Mouse (Mus musculus) lung, embryonic 14.5 days (tissue): ENCODE data around the gene Lsm14a. TPM values are rescaled to one million over a fixed set of nuclear protein-coding genes. Genes with fewer than 3 reads are reported as not detected.

Source experiments
- ATAC-seq: fragments of 200-750 bp; cut with Nextera tagmentation; 2 replicates; pipeline ENCODE4 v1.8.0; 2017; ENCODE audit warnings: mild to moderate bottlenecking, moderate TSS enrichment, moderate library complexity; ENCODE audit not compliant: insufficient read depth
- DNase-seq: peaks from one replicate; pipeline ENCODE4 v3.0.0-alpha.2; 2015
- H3K27ac ChIP-seq: fragments of 300-500 bp; sonication (generic); 2 replicates; pipeline ENCODE4 v1.5.1; 2014; ENCODE audit warnings: low read depth, mild to moderate bottlenecking, moderate library complexity
- H3K27me3 ChIP-seq: fragments of 300-500 bp; sonication (generic); 2 replicates; pipeline ENCODE4 v1.6.1; 2014; ENCODE audit warnings: low read length, control low read depth; ENCODE audit not compliant: insufficient read depth
- H3K36me3 ChIP-seq: fragments of 300-500 bp; sonication (generic); 2 replicates; pipeline ENCODE4 v1.6.1; 2014; ENCODE audit warnings: control low read depth; ENCODE audit not compliant: insufficient read depth
- H3K4me1 ChIP-seq: fragments of 300-500 bp; sonication (generic); 2 replicates; pipeline ENCODE4 v1.6.1; 2014; ENCODE audit warnings: antibody characterized with exemption, control low read depth; ENCODE audit not compliant: insufficient read depth
- H3K4me2 ChIP-seq: fragments of 300-500 bp; sonication (generic); 2 replicates; pipeline ENCODE4 v1.6.1; 2014; ENCODE audit warnings: mild to moderate bottlenecking
- H3K4me3 ChIP-seq: fragments of 300-500 bp; sonication (generic); 2 replicates; pipeline ENCODE4 v1.5.1; 2014; ENCODE audit warnings: low read depth, low read length
- H3K9ac ChIP-seq: fragments of 300-500 bp; sonication (generic); 2 replicates; pipeline ENCODE4 v1.6.1; 2014
- H3K9me3 ChIP-seq: fragments of 300-500 bp; sonication (generic); 2 replicates; pipeline ENCODE4 v1.6.1; 2016; ENCODE audit warnings: low read depth, low read length, control low read depth
- CTCF ChIP-seq: IDR thresholded peaks from 2 replicates; pipeline ENCODE4 v1.5.1; 2016; ENCODE audit warnings: antibody characterized with exemption, low read depth
- WGBS: fragments of 180-500 bp; shearing (Covaris S2); extraction: QIAGEN DNeasy Blood & Tissue Kit; methylation state at CpG from one replicate; pipeline ENCODE4 v1.1.7; 2014; 5-methylcytosine and 5-hydroxymethylcytosine counted together
- polyA plus RNA-seq: library from polyadenylated mRNA; unstranded; fragments of >200 nt; fragmentation: Nextera tagmentation; extraction: Ambion mirVana; gene quantifications from 2 replicates; pipeline ENCODE4 v1.2.1, GENCODE M21; 2014

Lsm14a gene
- polyA plus RNA-seq, 1 experiment from 2014 or later, result 58.7 TPM

- no peak overlapping the region for H3K4me3 ChIP-seq
- no peak overlapping the region for H3K4me2 ChIP-seq
- H3K27me3 ChIP-seq, result no peaks in the 10 kb centered on the region
- no peak overlapping the region for H3K9ac ChIP-seq
- no peak for TF ChIP-seq CTCF
- H3K4me1 ChIP-seq, result no peaks in the 10 kb centered on the region
- H3K36me3 ChIP-seq, result no peaks in the 10 kb centered on the region
- WGBS, result 75% methylated on average over 1 of the region's 1 CpGs
- no peak for ATAC-seq
- no peaks in the 10 kb centered on the region for H3K9me3 ChIP-seq
- no peak for DNase-seq
- H3K27ac ChIP-seq, result no peak overlapping the region
These were observed 68.3 kb downstream of the Lsm14a start for GRCm38 (mm10) chr7:34324857-34325256.

DNA sequence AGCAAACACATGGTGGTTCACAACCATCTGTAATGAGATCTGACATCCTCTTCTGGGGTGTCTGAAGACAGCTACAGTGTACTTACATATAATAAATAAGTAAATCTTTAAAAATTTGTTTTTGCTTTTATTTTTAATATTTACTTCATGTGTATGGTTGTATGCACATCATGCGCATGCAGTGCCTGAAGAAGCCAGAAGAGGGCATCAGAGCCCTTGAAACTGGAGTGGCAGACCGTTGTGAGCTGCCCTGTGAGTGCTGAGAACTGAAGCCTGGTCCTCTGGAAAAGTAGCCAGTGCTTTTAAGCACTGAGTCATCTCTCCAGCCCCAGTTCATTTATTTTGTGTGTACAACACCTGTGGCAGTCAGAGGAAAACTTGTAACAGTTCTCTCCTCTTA, 69.1 kb downstream of the Lsm14a start:
- Histone ChIP-seq H3K27ac (no peak overlapping the region), H3K27me3 (no peaks in the 10 kb centered on the region), H3K36me3 (no peaks in the 10 kb centered on the region), H3K9ac (no peak overlapping the region), H3K4me2 (no peak overlapping the region), H3K9me3 (no peaks in the 10 kb centered on the region), H3K4me1 (no peaks in the 10 kb centered on the region), H3K4me3 (no peak overlapping the region)
- TF ChIP-seq CTCF, result no peak
- WGBS, result 94% methylated on average over 2 of the region's 2 CpGs
- ATAC-seq, result no peak
- no peak for DNase-seq

DNA sequence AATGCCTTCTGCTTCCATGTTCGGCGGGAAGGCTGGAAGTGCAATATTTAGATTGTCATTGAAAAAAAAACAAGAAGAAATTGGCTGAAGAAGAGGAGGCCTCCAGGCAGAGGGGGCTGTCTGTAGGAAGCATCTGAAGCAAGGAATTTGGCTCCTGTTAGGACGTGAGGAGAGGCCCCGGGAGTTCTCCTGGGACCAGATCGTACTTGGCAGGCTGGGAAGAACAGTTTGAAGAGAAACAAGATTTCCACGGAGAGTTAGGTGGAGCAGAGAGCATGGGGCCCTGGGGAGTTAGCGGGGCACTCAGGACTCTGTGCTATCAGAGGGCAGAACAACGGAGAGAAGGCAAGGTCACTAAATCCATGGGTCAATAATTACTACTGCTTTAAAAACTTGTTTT, 69.8 kb downstream of the Lsm14a start:
- DNase-seq, result no peak
- H3K4me1 ChIP-seq, result peaks cover 2% of the 10 kb centered on the region; the same call in 1 of the 2 replicates
- no peaks in the 10 kb centered on the region for H3K27me3 ChIP-seq
- H3K9me3 ChIP-seq, result no peaks in the 10 kb centered on the region
- TF ChIP-seq CTCF, result no peak
- no peak for ATAC-seq
- H3K9ac ChIP-seq, result no peak overlapping the region
- 60% methylated on average over 8 of the region's 8 CpGs for WGBS
- H3K27ac ChIP-seq, result no peak overlapping the region
- no peak overlapping the region for H3K4me2 ChIP-seq
- H3K4me3 ChIP-seq, result no peak overlapping the region
- no peaks in the 10 kb centered on the region for H3K36me3 ChIP-seq

DNA sequence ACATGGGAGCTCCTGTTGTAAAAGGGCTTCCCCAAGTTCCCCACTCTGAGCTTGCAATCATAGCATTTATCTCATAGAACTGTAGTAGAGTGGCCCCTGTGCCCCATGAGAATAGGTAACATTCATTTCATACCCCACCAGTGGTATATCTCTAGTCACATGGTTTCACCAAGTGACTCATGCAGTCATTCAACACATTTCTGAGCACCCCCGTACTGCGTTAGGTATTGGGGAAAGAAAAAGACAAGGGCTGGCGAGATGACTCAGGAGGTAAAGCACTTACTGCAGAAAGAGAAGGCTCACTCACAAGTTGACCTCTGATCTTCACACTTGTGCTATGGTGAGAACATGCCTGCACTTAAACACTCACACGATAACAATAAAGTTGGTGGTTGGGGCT, 71.2 kb downstream of the Lsm14a start:
- no peak overlapping the region for H3K4me2 ChIP-seq
- WGBS, result 85% methylated on average over 4 of the region's 4 CpGs
- H3K27ac ChIP-seq, result no peak overlapping the region
- H3K9me3 ChIP-seq, result no peaks in the 10 kb centered on the region
- H3K4me3 ChIP-seq, result no peak overlapping the region
- DNase-seq (no peak), ATAC-seq (no peak)
- H3K4me1 ChIP-seq, result peaks cover 5% of the 10 kb centered on the region; the same call in 1 of the 2 replicates
- no peak overlapping the region for H3K9ac ChIP-seq
- no peaks in the 10 kb centered on the region for H3K27me3 ChIP-seq
- no peak for TF ChIP-seq CTCF
- no peaks in the 10 kb centered on the region for H3K36me3 ChIP-seq

DNA sequence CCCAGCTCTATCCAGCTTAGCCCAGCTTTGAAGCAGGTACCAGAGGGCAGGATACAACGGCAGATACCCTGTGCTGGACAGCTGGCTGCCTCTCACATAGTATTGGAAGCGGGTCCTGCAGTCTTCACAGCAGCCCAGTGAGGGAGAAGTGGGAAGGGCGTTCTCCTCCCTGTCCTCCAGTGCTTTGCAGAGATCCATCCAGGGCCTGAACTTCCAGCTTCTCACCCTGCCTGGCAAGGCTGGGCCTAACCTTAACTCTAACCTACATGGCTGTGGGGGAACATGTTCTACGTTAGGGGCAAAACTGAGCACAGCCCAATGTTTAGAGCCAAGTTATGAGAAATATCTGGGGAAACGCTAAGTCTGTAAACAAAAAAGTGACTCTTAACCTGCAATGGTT, 72.0 kb downstream of the Lsm14a start:
- no peak for ATAC-seq
- WGBS, result 69% methylated on average over 5 of the region's 5 CpGs
- H3K4me2 ChIP-seq, result no peak overlapping the region
- no peaks in the 10 kb centered on the region for H3K36me3 ChIP-seq
- no peak overlapping the region for H3K9ac ChIP-seq
- H3K9me3 ChIP-seq, result no peaks in the 10 kb centered on the region
- H3K4me1 ChIP-seq, result peaks cover 5% of the 10 kb centered on the region; the same call in 1 of the 2 replicates
- H3K27me3 ChIP-seq, result no peaks in the 10 kb centered on the region
- no peak for TF ChIP-seq CTCF
- no peak overlapping the region for H3K4me3 ChIP-seq
- DNase-seq, result no peak
- H3K27ac ChIP-seq, result no peak overlapping the region

DNA sequence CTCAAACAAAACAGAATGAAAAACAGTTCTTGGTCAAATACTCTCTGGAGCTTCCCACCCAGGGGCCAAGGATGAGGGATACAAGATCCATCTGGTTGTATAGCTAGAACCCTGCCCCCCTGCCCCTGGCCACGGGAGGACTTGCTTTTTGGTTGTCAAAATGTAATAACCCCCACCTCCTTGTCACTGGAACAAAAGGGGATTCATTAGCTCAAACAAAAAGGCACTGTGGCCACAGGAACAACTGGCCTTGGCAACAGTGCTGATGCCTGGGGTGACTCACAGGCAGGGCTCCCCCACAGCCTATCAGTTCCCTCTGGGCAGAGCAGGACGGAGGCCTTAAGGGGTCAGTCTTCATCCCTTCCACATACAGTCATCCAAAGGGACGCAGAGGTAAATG, 73.2 kb downstream of the Lsm14a start:
- Histone ChIP-seq H3K4me1 (peaks cover 5% of the 10 kb centered on the region; the same call in 1 of the 2 replicates), H3K4me2 (no peak overlapping the region), H3K27me3 (no peaks in the 10 kb centered on the region), H3K9me3 (no peaks in the 10 kb centered on the region), H3K4me3 (no peak overlapping the region), H3K27ac (no peak overlapping the region; the same call in 1 of the 2 replicates), H3K9ac (no peak overlapping the region), H3K36me3 (no peaks in the 10 kb centered on the region)
- DNase-seq (no peak), ATAC-seq (no peak)
- 35% methylated on average over 3 of the region's 3 CpGs for WGBS
- TF ChIP-seq CTCF, result no peak

DNA sequence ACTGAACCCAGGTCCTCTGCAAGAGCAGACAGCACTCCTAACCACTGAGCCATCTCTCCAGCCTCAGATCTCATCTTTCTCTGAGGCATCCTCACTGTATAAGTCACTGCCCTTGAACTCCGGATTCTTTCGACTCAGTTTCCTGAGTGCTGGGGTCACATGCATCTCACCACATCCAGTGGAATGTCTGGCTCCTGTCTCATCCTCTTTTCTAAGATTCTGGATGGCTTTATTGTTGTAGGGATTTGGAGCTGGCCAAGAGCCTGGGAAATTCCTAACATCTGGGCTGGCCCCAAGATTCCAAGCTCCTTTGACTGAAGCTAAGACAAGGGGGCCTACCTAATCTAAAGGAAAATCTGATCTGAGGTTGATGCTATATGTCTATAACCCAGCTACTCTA, 74.0 kb downstream of the Lsm14a start:
- no peak for TF ChIP-seq CTCF
- Histone ChIP-seq H3K27ac (peak overlapping the region; percentile 36; the same call in 1 of the 2 replicates), H3K9ac (no peak overlapping the region), H3K4me1 (peaks cover 5% of the 10 kb centered on the region; the same call in 1 of the 2 replicates), H3K9me3 (no peaks in the 10 kb centered on the region), H3K4me2 (no peak overlapping the region), H3K27me3 (no peaks in the 10 kb centered on the region), H3K36me3 (no peaks in the 10 kb centered on the region), H3K4me3 (no peak overlapping the region)
- 71% methylated on average over 2 of the region's 2 CpGs for WGBS
- DNase-seq, result peak; percentile 64
- no peak for ATAC-seq
